Mouse (Mus musculus) cerebellum, postnatal 36 days (tissue): ENCODE results near the gene Eef1a2.

Experiments
- DNase-seq, 2 experiments: peaks; one replicate each; pipeline ENCODE4 v3.0.0; 2021 to 2022; ENCODE audit warnings: mixed read lengths in 2 of 2

Eef1a2 gene

DNA sequence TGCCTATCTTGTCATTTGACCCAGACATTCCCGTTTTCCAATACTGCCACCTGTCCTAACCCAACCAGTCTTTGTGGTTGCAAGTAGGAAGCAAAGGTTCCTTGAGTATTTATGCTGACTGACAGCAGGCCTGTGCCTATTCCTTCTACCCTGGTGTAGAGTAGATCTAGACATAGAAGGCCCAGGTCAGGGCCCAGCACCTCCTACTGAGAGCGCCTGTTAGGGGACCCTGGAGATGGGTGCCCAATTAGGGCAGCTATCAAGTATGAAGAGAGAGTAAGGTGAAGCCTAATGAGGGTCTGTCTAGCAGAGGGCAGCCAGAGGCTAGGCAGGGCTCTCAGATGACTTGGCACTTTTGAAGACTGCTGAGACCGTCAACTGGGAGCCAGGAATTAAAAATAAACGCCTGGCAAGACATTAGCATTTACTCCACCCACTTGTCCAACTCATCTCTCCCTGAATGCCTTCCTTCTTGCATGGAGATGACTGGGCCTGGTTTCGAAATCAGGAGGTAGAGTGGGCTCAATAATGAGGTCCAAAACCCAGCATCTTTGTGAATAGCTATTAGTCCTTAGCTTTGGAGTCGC lies 995 bp upstream of the Eef1a2 start:
- DNase-seq: peak; percentile 24 to 32

DNA sequence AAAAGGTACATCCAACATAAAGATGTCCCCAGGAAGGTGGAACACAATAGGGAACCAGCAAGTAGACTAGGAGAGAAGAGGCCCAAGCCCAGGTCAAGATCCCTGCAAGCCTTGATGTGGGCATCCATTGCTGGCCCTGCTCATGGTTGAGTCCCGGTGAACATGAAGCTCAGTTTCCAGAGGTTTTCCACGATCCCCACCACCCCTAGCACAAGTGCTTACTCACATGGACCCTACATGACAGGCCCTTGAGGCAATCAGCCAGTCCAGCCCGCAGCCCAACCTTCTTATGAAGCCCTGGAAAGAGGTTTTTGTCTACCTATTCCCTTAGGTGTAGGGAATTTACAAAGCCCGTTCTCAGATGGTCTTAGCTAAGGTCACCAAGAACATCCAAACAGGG lies 366 bp upstream of the Eef1a2 start:
- DNase-seq: peak in 1 of 2 experiments; percentile 36

DNA sequence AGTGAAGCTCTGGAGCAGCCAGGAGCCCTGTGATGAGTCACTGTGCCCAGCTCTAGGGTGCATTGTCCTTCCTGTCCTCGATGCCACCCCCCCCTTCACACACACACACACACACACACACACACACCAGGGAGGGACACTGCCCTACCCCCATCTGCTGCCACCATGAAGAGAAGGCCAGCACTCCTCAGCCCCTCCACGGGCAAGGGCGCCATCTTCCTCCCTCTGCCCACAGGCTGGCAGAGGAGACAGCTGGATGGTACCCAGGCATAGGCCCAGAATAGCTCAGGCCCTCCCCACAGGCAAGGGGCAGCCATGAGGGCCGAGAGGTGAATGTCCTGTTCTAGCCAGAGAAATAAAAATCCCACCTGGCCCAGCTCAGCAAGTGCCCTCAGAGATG lies 1.0 kb downstream of the Eef1a2 start:
- DNase-seq: peak; percentile 75 to 78

DNA sequence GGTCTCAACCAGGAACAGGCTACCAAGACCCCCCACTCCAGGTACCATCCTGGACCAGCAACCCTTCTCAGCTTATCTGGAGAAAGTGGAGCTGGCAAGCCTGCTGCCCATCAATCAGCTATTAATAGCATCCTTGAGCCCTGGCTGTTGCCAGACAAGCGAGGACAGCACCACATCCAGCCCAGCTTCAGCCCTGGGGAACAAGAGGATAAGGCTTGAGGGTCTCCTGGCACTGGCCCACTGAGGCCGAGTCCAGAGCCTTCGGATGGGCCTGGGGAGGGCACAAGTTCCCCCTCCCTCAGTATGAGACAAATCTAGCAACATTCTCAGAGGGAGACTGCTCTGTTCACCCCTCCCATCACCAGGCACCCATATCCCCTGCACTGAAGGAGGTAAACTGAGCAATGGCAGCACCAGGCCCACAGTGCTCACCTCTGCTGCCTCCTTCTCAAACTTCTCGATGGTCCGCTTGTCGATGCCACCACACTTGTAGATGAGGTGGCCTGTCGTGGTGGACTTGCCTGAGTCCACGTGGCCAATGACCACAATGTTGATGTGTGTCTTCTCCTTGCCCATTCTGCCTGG lies 1.9 kb downstream of the Eef1a2 start:
- DNase-seq: peak in 1 of 2 experiments; percentile 26

DNA sequence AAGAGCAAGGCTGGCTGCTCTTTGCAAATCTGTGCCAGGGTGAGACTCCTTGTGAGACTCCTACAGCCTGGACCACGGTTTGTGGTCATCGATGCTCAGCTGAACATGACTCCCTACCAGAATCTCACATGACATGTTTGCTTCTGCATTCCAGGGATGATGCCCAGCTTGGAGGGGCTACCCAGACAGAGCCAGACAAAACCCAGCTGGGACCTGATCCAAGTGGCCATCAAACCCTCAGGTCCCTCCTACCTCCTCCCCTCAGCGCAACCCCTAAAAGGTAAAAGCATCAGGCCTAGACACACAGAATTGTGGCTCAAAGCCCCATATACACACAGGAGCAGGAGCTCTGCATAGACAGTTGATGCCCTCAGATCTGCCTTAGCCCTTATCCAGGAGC lies 2.5 kb downstream of the Eef1a2 start:
- DNase-seq: peak in 1 of 2 experiments; percentile 9

DNA sequence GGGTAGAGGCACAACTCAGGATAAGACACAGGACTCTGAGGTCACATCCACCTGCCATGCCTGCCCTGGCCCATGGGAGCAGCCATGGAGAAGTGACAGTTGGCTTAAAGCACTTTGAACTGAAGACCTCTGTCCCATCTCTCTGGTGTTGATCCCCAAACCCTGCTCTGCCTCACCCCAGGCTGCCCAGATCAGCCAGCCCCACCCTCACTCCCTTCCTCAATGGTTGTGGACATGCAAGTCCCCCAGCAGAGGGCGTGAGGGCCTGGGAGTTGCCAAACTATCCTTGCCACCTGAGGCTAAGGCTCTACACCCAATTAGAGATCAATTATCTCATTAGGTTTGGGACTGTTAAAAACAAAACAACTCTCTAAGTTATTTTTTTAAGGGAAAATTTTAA lies 3.0 kb downstream of the Eef1a2 start:
- DNase-seq: peak; percentile 65 to 70

DNA sequence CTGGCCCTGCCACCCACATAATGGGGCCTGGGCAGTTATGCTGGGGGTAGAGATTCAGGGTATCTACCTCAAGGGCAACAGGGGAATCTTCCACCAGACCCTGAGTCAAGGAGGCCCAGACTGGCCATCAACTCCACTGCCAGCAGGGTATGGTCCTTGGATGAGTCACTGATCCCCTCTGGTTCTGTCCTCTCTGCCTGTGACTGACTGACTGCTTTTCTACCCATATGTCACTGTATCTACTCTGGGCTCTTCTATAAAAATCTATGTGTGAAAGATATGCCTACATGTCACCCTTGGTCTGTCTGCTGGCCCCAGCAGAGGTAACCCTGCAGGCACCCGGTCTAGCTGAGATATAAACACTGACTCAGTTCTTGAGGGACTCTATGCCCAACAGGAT lies 3.7 kb downstream of the Eef1a2 start:
- DNase-seq: peak in 1 of 2 experiments; percentile 9

DNA sequence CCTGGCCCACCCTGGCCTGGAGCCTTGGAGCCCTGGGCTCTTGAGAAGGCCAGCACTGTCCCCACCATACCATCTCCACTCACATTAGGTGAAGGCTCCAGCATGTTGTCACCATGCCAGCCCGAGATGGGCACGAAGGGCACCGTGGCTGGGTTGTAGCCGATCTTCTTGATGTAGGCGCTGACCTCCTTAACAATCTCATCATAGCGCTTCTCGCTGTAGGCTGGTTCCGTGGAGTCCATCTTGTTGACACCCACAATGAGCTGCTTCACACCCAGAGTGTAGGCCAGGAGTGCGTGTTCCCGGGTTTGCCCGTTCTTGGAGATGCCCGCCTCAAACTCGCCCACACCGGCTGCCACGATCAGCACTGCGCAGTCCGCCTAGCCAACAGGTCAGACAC lies 4.1 kb downstream of the Eef1a2 start:
- DNase-seq: peak in 1 of 2 experiments; percentile 37

DNA sequence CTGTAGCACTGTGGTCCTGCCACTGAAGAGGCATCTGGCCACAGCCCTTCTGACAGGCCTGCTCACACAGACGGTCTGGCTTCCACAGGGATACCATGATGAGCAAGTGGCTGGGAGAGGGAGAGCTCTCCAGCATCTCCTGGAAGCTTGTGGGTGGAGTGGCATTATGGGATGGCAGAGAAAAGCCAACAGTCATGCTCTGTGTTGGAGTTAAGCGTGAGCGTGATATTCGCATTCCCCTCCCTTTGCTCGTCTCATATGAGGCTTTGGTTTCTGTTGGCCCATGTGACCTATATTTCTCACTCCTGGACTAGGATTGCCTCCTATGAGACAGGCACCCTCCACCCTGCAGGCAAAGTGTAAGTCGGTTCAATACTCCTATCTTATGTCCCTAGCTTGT lies 6.5 kb downstream of the Eef1a2 start:
- peak in 1 of 2 experiments; percentile 7 for DNase-seq

DNA sequence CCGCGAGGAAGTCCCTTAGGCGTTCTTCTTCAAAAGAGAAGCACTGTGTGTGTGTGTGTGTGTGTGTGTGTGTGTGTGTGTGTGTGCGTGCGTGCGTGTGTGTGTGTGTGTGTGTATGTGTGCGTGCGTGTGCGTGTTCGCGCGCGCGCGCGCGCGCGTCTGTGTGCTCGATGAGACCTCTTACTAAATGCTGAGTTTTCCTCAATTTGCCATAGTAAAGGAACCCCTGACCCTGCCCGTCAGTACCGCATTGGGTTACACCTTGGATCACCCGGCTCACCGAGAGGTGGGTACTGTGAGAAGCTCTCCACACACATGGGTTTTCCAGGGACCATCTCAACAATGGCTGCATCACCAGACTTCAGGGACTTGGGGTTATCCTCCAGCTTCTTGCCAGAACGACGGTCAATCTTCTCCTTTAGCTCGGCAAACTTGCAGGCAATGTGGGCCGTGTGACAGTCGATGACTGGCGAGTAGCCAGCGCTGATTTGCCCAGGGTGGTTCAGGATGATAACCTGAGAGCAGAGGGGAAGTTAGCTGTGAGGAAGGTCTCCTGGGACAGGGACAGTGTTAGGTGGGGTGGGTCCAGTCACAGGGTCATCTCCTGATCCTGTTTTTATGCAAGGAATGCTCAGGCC lies 8.4 kb downstream of the Eef1a2 start:
- DNase-seq: peak; percentile 63

DNA sequence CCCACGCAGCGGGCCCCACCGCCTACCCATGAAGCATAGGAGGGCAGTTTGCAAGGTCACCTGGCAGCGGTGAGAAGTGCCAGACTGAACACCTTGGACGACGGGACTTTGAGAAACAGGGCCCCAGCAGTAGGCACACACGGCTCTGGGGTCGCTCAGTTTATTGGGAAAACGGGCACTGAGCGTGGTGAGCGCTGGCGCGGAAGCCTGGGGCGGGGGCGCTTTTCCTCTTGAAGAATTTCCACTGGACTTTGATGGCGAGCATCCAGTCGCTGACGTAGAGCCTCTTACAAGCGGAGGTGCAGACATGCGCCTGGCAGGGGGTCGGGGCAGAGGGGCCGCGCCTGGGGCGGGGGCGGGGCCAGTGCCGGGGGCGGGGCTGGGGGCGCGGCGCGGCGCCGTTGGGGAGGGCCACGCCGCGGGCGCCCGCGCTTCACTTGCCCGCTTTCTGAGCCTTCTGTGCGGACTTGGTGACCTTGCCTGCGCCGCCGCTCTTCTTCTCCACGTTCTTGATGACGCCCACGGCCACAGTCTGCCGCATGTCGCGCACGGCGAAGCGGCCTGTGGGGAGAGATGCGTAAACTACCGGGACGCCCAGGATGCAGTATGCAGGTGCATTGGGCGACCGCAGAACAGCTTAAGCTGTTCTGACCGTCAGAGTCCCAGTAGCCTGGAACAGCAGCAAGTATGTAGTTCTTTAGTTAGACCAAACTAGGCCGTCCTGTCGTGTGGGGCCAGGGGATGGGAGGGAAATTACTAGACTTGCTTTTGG lies 9.1 kb downstream of the Eef1a2 start:
- DNase-seq: peak in 1 of 2 experiments; percentile 59

DNA sequence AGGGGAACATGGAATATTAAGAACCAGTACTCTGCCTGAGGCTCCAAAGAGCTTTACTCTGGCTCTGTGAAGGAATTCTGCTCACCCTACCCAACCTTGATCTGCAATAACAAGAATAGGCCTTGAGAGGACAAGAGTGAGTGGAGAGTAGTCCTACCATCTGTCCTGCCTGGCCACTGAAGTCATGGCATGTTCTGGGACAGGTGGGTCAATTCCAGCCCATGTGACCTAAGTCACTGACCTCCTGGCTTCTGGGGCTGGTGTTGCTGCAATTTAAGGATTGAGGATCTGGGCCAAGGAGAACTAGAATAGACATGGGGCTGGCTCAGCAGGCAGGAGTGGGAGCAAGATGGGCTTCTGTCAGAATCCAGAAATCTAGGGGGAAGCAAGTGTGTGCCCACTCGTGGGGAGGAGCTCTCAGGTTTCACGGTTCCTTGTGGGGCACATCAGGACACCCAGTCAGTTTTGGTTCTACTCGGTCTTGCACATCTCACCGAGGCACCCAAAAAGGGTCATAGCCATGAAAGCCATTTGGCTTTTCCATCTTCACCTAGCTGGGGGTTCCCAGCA lies 9.8 kb downstream of the Eef1a2 start:
- DNase-seq: no peak

DNA sequence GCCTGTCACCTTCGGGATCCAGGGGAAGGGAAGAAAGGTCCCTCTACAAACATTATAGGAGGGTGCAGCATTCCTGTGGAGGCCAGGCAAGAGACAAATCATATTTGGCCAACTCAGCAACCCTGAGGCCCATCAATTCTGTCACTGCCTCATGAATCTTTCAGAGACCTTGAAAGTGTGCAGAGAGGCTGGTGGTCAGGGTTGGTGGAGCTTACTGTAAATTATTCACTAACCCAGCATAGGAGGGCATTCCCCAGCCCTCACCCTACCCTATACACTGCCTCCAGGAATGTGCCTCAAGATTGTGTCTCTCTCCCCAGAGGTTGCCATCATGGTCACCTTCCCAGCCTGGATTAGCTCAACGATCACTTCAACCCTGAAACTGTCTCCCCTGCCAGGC lies 12.1 kb downstream of the Eef1a2 start:
- no peak for DNase-seq

DNA sequence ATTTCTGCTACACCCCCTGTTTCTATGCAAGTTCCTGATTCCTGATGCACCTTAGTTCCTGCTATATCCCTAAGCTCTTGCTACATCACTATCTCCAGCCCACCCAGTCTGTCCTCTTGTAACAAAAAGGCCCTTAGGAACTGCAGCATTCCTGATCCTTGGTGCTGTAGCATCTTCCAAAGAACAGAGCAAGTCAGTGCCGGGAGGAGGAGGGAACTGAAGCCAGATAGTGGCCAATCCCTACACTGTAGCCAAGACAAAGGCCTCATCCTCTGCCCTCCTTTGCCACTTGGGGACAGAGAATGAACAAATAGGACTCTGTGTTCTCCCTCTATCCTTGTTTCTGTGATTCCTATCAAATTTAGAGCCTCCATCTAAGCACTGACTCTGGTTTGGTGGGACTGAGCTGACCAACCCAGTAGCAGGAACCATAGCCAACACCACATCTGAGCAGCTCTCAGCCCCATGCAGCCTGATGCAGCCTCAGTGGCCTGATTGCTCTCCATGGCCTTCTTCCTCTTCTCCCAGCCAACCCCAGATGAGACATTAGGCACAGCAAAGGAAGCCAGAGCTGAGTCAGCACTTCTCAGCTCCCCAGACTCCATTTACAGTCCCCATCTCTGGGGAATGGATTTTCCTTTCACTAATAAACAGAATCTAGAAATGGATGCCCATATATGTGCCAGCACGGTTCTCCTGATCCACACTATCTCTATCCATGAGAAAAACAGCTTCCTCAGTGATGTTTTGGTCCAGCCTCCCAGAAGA lies 13.1 kb downstream of the Eef1a2 start:
- DNase-seq: no peak

DNA sequence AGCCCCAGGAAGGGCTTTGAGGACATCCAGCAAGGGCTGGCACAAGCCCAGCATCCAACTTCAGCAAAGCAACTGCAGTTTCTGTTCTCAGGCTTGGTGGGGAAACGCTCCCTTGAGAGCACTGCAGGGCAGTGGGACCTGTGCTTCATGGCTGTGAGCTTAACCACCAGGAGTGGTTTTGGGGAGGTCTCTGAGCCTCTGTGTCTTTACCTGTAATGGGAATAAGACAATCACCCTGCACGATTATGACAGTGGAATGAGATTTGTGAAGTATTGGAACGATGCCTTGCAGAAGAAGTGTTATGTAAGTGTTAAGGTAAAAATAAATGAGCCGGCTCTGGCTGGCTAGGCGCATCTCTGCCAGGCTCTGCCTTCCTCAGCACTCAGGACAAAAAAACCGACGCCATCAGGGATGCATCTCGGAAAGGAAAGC lies 14.1 kb downstream of the Eef1a2 start:
- DNase-seq: peak; percentile 49 to 52

DNA sequence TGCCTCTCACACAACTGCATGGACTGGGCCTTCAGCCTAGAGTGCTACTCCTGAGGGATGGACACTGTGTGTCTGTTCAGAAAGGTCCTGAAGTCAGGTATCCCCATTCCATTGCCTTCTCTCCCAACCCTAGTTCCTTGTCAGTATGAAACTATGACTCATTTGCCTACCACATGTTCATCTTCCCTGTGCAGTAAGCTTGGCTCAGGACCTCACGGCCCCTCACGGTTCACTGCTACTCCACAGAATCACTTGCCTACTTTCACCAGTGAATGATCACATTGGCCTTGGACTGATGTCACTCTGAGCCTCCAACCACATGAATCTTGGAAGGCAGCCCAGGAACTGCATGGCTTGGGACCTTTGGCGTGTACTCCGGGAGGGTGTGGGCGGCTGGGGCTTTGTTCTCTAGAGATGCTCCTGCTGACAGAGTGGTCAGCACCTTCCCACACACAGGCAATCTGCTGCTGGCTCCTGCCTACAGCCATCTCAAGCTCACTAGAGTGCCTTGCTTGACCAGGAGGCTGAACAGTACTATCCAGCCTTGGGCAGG lies 17.1 kb downstream of the Eef1a2 start:
- peak; percentile 78 to 85 for DNase-seq

DNA sequence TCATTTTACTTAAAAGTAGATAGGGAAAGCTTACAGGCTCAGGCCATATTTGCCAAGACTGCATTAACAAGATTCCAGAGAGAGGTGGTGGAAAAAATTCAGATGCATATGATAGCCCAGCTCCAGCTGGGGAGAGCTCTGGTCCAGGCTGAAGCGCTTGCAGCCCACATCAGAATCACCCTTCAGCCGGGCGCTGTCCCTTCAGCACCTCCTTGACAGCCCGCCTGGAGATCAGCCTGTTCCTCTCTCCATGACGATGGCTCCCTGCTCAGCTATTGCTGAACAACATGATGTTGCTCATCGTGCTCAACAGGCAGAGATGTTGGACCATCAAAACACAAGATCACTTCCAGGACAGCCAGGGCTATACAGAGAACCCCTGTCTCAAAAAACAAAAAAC lies 19.9 kb downstream of the Eef1a2 start:
- DNase-seq: no peak

DNA sequence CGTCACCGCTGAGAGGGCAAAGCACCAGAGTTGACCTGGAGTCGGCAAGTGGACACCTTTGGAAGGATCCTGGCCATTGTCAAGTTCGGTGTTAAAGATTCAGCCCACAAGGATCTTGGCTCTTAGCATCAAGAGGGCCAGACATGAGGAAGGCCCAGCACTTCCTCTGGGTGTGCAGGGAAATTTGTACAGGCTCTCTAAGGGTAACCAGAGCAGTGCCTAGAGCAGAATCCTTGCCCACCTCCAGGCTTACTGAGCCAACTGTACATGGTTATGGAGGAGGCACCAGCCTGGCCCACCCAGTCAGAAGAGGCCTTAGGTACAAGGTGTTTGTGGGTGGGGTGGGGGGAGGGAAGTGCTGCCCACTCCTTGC lies 21.4 kb downstream of the Eef1a2 start:
- no peak for DNase-seq

DNA sequence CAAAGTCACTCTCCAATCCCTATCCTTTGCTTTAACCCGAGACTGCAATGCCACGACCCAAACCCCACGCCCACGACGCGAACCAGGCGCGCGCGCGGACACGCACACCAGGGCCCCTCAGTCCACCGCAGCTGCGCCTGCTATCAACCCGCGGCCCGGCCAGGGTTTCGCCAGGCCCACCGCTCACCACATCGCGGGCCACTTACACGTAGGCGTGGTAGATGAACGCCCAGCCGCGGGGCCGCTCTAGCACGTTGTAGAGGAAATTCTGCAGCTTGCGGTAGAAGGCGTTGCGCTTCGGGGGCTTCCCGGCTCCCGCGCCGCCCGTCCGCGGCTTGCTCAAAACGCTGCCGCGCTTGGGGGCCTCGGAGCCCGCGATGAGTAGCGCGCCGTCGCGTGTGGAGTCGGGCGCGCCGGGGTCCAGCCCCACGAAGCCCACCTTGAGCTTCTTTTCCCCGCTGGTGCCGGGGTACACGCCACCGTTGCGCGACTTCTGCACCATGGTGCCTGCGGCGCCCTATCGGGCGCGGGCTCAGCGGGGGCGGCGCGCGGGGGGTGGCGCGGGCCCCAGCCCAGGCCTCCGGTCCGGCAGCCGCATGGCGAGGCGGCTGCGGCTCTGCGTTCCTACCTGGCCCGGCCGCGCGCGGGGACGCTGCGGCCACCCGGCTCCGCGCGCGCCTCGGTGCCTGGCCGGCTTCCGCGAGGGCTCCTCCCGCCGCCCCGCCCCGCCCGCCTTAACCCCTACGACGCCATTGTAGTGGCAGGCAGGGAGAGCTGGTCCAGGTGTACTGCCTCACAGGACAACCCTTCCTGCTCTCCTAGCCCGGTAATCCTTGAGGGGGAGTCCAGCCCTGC lies 22.0 kb downstream of the Eef1a2 start, which contains the start of gene Kcnq2:
TSS of gene Kcnq2 (minus strand) at position 710 of the 855 bp plus-strand sequence.
- peak; percentile 54 to 66 for DNase-seq

DNA sequence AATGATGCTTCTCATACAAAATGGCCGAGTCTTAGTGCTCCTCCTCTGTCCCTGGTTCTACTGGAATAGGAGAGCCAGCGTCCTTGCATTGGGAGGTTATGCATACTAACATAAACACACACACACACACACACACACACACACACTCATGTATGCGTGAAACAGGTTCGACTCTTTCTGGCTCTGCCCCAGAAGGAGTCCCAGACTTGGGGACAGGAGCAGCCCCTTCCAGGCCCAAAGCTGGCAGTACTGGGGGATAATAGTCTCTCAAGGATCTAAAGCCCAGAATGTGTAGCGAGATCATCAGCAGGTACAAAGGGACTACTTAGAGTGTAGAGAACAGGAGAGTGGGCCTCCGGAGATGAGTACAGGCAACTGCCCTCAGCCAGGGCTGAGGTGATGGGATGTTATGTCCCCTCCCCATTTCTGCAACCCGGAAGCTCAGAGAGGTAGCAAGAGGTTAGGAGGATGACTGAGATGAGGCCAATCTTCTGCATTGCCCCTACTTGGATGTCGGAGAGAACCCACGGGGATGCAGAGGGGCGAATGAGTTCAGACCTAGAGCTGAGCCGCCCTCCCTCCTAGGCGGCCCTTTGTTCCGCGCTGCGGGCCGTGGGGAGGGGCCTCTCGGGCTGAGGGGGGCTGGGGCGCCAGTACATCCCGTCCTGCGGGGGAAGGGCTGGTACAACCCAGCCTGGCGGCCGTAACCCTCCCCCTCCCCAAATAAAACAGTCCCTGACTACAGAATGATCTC lies 22.8 kb downstream of the Eef1a2 start:
- no peak for DNase-seq
